Mouse (Mus musculus) adrenal gland, postnatal 36 days (tissue): ENCODE measurements around the gene Daglb. TPM values are rescaled to one million over a fixed set of nuclear protein-coding genes. Genes with fewer than 3 reads are reported as not detected.

Experiments
- total RNA-seq, 2 experiments: library from RNA; stranded (reverse); gene quantifications; 2 replicates each; pipeline ENCODE4 v1.2.3; 2021

Gene Daglb
- total RNA-seq, 2 experiments from 2014 or later: 14.4 to 20.7 TPM

Other genes with a start within 250 kb of the Daglb start
- gene Spdye4a, start 237.7 kb upstream of the Daglb start, total RNA-seq: not detected
- 10 to 100 TPM; 22.2 to 22.9 TPM for gene Zfp12, start 229.4 kb upstream of the Daglb start, total RNA-seq
- 1 to 10 TPM; 5.2 to 9.7 TPM for gene Zfp316, start 194.6 kb upstream of the Daglb start, total RNA-seq
- under 1 TPM; 0.36 to 0.40 TPM for gene Zfp853, start 171.0 kb upstream of the Daglb start, total RNA-seq
- 10 to 100 TPM; 24.2 to 33.2 TPM for gene E130309D02Rik, start 149.2 kb upstream of the Daglb start, total RNA-seq
- gene Zdhhc4, start 135.3 kb upstream of the Daglb start, total RNA-seq: 10 to 100 TPM; 54.7 to 60.4 TPM
- under 1 TPM; 0.20 to 0.30 TPM for gene Grid2ip, start 107.2 kb upstream of the Daglb start, total RNA-seq
- gene Kdelr2, start 60.7 kb upstream of the Daglb start, total RNA-seq: 100 to 1,000 TPM; 114 to 116 TPM
- gene Rac1, start 63.5 kb downstream of the Daglb start, total RNA-seq: 100 to 1,000 TPM; 372 to 394 TPM
- 100 to 1,000 TPM; 120 to 180 TPM for gene Cyth3, start 157.9 kb downstream of the Daglb start, total RNA-seq